Mouse (Mus musculus): ENCODE data around the gene Mcrip2. TPM values are rescaled to one million over a fixed set of nuclear protein-coding genes. Genes with fewer than 3 reads are reported as not detected.

Gene Mcrip2
- polyA plus RNA-seq, 1 experiment from 2014 or later: 52.4 TPM

DNA sequence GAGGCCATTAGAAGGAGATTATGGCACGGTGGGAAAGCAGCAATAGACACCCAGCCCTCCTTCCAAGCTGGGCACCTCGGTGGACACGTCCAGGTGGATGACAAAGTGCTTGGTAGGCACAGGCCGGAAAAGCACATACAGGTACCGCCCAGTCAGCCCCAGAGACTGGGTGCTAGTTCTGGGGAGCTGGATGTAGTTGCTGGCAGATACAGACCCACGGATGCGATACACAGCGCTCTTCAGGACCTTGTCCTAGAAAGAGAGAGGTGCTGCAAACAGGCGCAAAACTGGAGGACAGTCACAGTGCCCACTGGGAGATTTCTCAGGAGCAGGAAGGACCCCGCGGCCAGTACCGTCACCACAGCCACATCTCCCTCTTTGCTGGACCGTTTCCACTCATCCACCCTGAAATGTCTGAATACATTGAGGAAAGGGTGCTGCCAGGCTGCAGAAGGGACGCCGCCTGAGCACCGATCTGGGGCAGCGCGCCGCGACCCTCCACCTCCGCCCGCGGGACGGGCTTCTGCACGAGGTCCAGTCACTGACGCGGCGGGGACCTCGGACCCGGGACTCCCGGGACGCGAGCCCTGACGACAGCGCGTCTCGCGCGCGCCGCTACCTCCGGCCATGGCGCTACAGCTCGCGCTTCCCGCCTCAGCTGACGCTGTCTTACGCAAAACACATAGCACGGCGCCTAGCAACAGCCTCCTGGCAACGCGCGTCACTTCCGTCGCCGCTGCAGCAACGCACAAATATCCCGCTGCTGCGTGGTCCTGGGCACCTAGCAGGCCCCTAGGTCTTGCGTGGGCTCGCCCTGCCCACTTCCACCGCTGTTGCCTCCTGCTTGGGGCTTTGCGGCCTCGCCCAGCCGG lies 7.5 kb downstream of the Mcrip2 start, which contains the start of gene Wdr90:
TSS of gene Wdr90 (minus strand) at position 670 of the 872 bp plus-strand sequence.
- no peaks in the 10 kb centered on the region for H3K9me3 ChIP-seq (ENCODE audit: control insufficient read depth, low read length)
- WGBS: 2% methylated on average over 61 of the region's 65 CpGs
- ATAC-seq (ENCODE audit: low FRiP score, low TSS enrichment) (peak; percentile 85), DNase-seq (ENCODE audit: low spot score) (peak; percentile 91)
- H3K27me3 ChIP-seq (ENCODE audit: control insufficient read depth, insufficient read depth, low read length): no peaks in the 10 kb centered on the region
- H3K4me2 ChIP-seq (replicated peaks; ENCODE audit: low read depth): peak within 1 kb of the TSS; percentile 91
- H3K27ac ChIP-seq (replicated peaks): peak within 1 kb of the TSS; percentile 77
- H3K9ac ChIP-seq (ENCODE audit: low read length): peak within 1 kb of the TSS; percentile 79
- H3K36me3 ChIP-seq (ENCODE audit: control insufficient read depth, insufficient read depth, low read length): no peaks in the 10 kb centered on the region
- H3K4me1 ChIP-seq (replicated peaks; ENCODE audit: control insufficient read depth, insufficient read depth): peaks cover 7% of the 10 kb centered on the region
- TF ChIP-seq CTCF (IDR thresholded peaks at IDR 0.05; ENCODE audit: low read depth) (peak; percentile 58), EP300 (optimal IDR thresholded peaks at IDR 0.05) (no peak)
- peak within 1 kb of the TSS; percentile 67 for H3K4me3 ChIP-seq (ENCODE audit: low read depth, low read length)

DNA sequence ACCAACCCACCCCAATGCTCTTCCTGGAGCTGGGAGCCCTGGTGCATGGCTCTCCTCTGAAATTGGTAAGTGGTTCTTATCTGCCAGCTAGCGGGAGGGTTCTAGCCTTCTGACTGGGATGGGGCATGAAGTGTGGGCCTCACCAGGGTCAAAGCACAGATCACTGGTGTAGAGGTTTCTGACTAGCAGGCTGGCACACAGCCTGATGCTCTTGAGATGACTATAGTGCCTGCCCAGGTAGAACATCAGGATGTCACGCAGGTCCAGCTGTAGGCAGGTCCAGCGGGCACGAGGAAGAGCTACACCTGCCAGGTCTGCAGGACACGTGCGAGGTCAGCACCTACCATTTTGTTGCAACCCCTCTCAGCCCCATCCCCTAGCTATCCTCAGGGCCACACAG lies 8.3 kb downstream of the Mcrip2 start:
- Histone ChIP-seq H3K36me3 (ENCODE audit: control insufficient read depth, insufficient read depth, low read length) (no peaks in the 10 kb centered on the region), H3K27ac (replicated peaks) (no peak overlapping the region), H3K9me3 (ENCODE audit: control insufficient read depth, low read length) (no peaks in the 10 kb centered on the region), H3K4me2 (replicated peaks; ENCODE audit: low read depth) (peak overlapping the region; percentile 91), H3K9ac (ENCODE audit: low read length) (no peak overlapping the region), H3K4me1 (replicated peaks; ENCODE audit: control insufficient read depth, insufficient read depth) (peaks cover 7% of the 10 kb centered on the region), H3K27me3 (ENCODE audit: control insufficient read depth, insufficient read depth, low read length) (no peaks in the 10 kb centered on the region), H3K4me3 (ENCODE audit: low read depth, low read length) (no peak overlapping the region)
- 94% methylated on average over 6 of the region's 6 CpGs for WGBS
- TF ChIP-seq CTCF (IDR thresholded peaks at IDR 0.05; ENCODE audit: low read depth): no peak
- TF ChIP-seq EP300 (optimal IDR thresholded peaks at IDR 0.05): no peak
- DNase-seq (ENCODE audit: low spot score): no peak
- no peak for ATAC-seq (ENCODE audit: low FRiP score, low TSS enrichment)

DNA sequence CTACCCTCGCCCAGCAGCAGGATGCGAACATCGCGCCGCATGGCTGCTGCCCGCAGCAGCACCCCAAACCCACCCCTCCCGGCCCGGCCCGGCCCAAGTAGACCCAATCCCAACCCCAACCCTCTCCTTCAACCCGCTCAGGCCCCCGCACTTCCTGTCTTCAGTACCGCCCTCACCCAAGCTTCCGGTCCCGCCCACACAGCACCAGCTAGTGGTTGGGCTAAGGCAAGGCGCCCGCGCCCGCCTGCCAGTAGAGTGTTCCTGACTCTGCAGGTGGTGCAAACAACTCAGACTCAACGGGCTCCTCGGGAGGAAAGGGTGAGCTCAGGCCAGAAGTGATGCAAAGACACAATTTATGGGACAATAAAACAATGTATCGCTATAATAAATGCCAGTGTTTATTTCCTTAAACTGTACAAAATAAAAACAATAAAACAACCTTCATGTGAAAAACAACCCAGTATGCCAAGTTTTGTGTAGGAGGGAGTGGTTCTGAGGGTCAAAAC lies 24.1 kb downstream of the Mcrip2 start, which contains the start of gene Rhot2:
TSS of gene Rhot2 (minus strand) at position 456 of the 506 bp plus-strand sequence.
- TF ChIP-seq CTCF (IDR thresholded peaks at IDR 0.05; ENCODE audit: low read depth) (peak; percentile 83), EP300 (optimal IDR thresholded peaks at IDR 0.05) (no peak)
- Histone ChIP-seq H3K36me3 (ENCODE audit: control insufficient read depth, insufficient read depth, low read length) (peaks cover 24% of the 10 kb centered on the region), H3K9ac (ENCODE audit: low read length) (peak within 1 kb of the TSS; percentile 86), H3K4me3 (ENCODE audit: low read depth, low read length) (peak within 1 kb of the TSS; percentile 83), H3K9me3 (ENCODE audit: control insufficient read depth, low read length) (no peaks in the 10 kb centered on the region), H3K4me2 (replicated peaks; ENCODE audit: low read depth) (peak within 1 kb of the TSS; percentile 92), H3K4me1 (replicated peaks; ENCODE audit: control insufficient read depth, insufficient read depth) (no peaks in the 10 kb centered on the region; the same call in 1 of the 2 replicates), H3K27ac (replicated peaks) (peak within 1 kb of the TSS; percentile 87), H3K27me3 (ENCODE audit: control insufficient read depth, insufficient read depth, low read length) (no peaks in the 10 kb centered on the region)
- peak; percentile 94 for ATAC-seq (ENCODE audit: low FRiP score, low TSS enrichment)
- DNase-seq (ENCODE audit: low spot score): peak; percentile 98
- under 1% methylated on average over 20 of the region's 21 CpGs for WGBS

DNA sequence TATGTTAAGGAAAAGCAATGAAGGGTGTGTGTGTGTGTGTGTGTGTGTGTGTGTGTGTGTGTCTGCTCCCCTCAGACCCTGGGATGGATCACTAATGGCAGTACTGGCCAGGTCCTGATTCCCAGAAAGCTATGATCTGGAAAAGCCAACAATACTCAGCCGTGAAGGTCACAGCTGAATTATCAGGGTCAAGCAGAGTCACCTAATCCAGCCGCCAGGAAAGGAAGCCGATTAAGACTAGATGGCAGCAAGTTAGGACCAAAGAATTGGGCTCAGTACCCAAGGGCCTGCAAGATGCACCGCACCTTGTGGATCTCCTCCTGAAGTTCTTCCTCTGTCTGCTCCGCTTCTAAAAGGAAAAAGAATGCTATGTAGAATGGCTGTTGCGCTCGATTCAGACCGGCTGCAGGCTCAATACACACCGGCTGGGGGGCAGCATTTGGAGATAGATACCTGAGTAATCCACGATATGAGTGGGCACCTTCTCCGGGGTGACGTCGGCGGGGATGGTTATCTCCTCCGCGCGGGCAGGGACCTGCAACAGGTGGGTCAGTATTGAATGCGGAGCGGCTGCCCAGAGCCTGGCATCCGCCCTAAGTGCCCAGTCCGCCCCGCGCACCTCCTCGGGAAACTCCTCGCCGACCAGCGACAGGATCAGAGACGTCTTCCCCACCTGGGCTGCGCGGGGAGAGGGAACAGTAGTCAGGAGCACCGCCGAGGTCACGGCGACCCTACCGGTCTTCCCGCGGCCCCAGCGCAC lies 24.7 kb downstream of the Mcrip2 start:
- no peaks in the 10 kb centered on the region for H3K27me3 ChIP-seq (ENCODE audit: control insufficient read depth, insufficient read depth, low read length)
- H3K4me2 ChIP-seq (replicated peaks; ENCODE audit: low read depth): peak overlapping the region; percentile 92
- WGBS: 2% methylated on average over 32 of the region's 38 CpGs
- peak overlapping the region; percentile 83 for H3K4me3 ChIP-seq (ENCODE audit: low read depth, low read length)
- no peaks in the 10 kb centered on the region; the same call in 1 of the 2 replicates for H3K4me1 ChIP-seq (replicated peaks; ENCODE audit: control insufficient read depth, insufficient read depth)
- ATAC-seq (ENCODE audit: low FRiP score, low TSS enrichment): peak; percentile 24
- peaks cover 29% of the 10 kb centered on the region for H3K36me3 ChIP-seq (ENCODE audit: control insufficient read depth, insufficient read depth, low read length)
- H3K9ac ChIP-seq (ENCODE audit: low read length): peak overlapping the region; percentile 86
- no peak for DNase-seq (ENCODE audit: low spot score)
- TF ChIP-seq CTCF (IDR thresholded peaks at IDR 0.05; ENCODE audit: low read depth) (no peak), EP300 (optimal IDR thresholded peaks at IDR 0.05) (no peak)
- peak overlapping the region; percentile 87 for H3K27ac ChIP-seq (replicated peaks)
- no peaks in the 10 kb centered on the region for H3K9me3 ChIP-seq (ENCODE audit: control insufficient read depth, low read length)

DNA sequence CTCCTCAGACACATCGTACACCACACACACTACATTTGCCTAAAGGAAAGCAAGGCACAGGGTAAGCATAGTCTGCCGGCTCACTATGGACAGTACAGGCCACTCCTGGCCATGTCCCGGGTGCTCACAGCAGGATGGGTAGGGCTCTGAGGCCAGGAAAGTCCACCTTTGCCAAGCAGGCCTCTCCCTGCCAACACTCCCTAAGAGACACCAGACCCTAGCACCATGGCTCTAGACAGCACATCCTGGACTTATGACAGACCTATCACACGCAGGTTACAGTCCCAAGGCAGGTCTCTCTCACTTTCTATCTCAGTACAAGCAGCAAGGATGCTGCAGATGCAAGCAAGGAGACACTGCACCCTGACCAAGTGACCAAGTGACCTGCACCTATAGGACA lies 25.4 kb downstream of the Mcrip2 start:
- no peak for ATAC-seq (ENCODE audit: low FRiP score, low TSS enrichment)
- WGBS: 78% methylated on average over 4 of the region's 4 CpGs
- no peak for DNase-seq (ENCODE audit: low spot score)
- Histone ChIP-seq H3K27me3 (ENCODE audit: control insufficient read depth, insufficient read depth, low read length) (no peaks in the 10 kb centered on the region), H3K4me2 (replicated peaks; ENCODE audit: low read depth) (peak overlapping the region; percentile 20), H3K36me3 (ENCODE audit: control insufficient read depth, insufficient read depth, low read length) (peaks cover 29% of the 10 kb centered on the region), H3K4me1 (replicated peaks; ENCODE audit: control insufficient read depth, insufficient read depth) (no peaks in the 10 kb centered on the region; the same call in 1 of the 2 replicates), H3K9ac (ENCODE audit: low read length) (peak overlapping the region; percentile 86), H3K27ac (replicated peaks) (no peak overlapping the region), H3K4me3 (ENCODE audit: low read depth, low read length) (peak overlapping the region; percentile 83), H3K9me3 (ENCODE audit: control insufficient read depth, low read length) (no peaks in the 10 kb centered on the region)
- no peak for TF ChIP-seq CTCF (IDR thresholded peaks at IDR 0.05; ENCODE audit: low read depth)
